Mouse (Mus musculus): ENCODE measurements around the gene Olfr571. TPM values are rescaled to one million over a fixed set of nuclear protein-coding genes. Genes with fewer than 3 reads are reported as not detected.

Gene Olfr571
- total RNA-seq, 2 experiments from 2014 or later = not detected

Other genes with a start within 250 kb of the Olfr571 start
- 1 to 10 TPM; 7.7 to 8.4 TPM for gene Trim68, start 230.2 kb downstream of the Olfr571 start, total RNA-seq (2021)
- gene Olfr557, start 221.6 kb downstream of the Olfr571 start, total RNA-seq (2021) = not detected
- 1 to 10 TPM; 2.5 to 3.0 TPM for gene Olfr558, start 215.3 kb downstream of the Olfr571 start, total RNA-seq (2021)
- not detected for gene Olfr33, start 198.5 kb downstream of the Olfr571 start, total RNA-seq (2021)
- gene Olfr559, start 190.0 kb downstream of the Olfr571 start, total RNA-seq (2021) = not detected
- not detected for gene Olfr560, start 158.2 kb downstream of the Olfr571 start, total RNA-seq (2021)
- under 1 TPM; 0.28 to 0.68 TPM for gene Olfr78, start 158.1 kb downstream of the Olfr571 start, total RNA-seq (2021)
- not detected for gene Olfr561, start 146.3 kb downstream of the Olfr571 start, total RNA-seq (2021)
- gene Olfr564, start 114.1 kb downstream of the Olfr571 start, total RNA-seq (2021) = not detected
- gene Olfr566, start 58.8 kb downstream of the Olfr571 start, total RNA-seq (2021) = not detected
- not detected for gene Olfr568, start 40.4 kb downstream of the Olfr571 start, total RNA-seq (2021)
- not detected for gene Olfr569, start 26.7 kb downstream of the Olfr571 start, total RNA-seq (2021)
- not detected for gene Olfr570, start 23.0 kb downstream of the Olfr571 start, total RNA-seq (2021)
- gene Olfr572, start 6.9 kb upstream of the Olfr571 start, total RNA-seq (2021) = not detected
- not detected for gene Olfr573-ps1, start 25.0 kb upstream of the Olfr571 start, total RNA-seq (2021)
- not detected for gene Olfr574, start 30.9 kb upstream of the Olfr571 start, total RNA-seq (2021)
- gene Olfr575, start 41.2 kb upstream of the Olfr571 start, total RNA-seq (2021) = not detected
- not detected for gene Olfr576, start 45.1 kb upstream of the Olfr571 start, total RNA-seq (2021)
- not detected for gene Olfr577, start 58.4 kb upstream of the Olfr571 start, total RNA-seq (2021)
- gene Olfr578, start 71.8 kb upstream of the Olfr571 start, total RNA-seq (2021) = not detected
- not detected for gene Olfr582, start 120.5 kb upstream of the Olfr571 start, total RNA-seq (2021)
- not detected for gene Olfr583, start 133.8 kb upstream of the Olfr571 start, total RNA-seq (2021)
- not detected for gene Olfr584, start 164.3 kb upstream of the Olfr571 start, total RNA-seq (2021)
- not detected for gene Olfr585, start 180.2 kb upstream of the Olfr571 start, total RNA-seq (2021)
- gene Olfr586, start 208.1 kb upstream of the Olfr571 start, total RNA-seq (2021) = not detected
- not detected for gene Olfr588-ps1, start 223.3 kb upstream of the Olfr571 start, total RNA-seq (2021)
- gene Olfr589, start 238.8 kb upstream of the Olfr571 start, total RNA-seq (2021) = not detected